Mouse (Mus musculus) heart, embryonic 14.5 days (tissue): ENCODE measurements at regions not wholly inside any gene's neighbourhood (a gene's known extent, or its start where the extent isn't known, plus 50 kb on each side); places are given as distances from the start of the nearest gene placed in this dataset.

Source experiments
- ATAC-seq: fragments of 200-750 bp; cut with Nextera tagmentation; 2 replicates; pipeline ENCODE4 v1.8.0; 2017; ENCODE audit warnings: low read depth, moderate TSS enrichment; ENCODE audit not compliant: insufficient number of reproducible peaks, insufficient read depth, low FRiP score
- H3K27ac ChIP-seq, 2 experiments: fragments of 200-500 bp in 1 of 2; fragments of 300-500 bp in 1 of 2; sonication (generic) in 1 of 2; replicated peaks in 1 of 2; 2 replicates each; pipeline ENCODE4 v1.5.1; 2012 to 2014; ENCODE audit warnings: low read depth in 2 of 2, low read length in 2 of 2, control low read depth in 1 of 2, mild to moderate bottlenecking in 1 of 2, mixed read lengths in 1 of 2; ENCODE audit not compliant: control insufficient read depth in 1 of 2, insufficient read depth in 1 of 2
- H3K27me3 ChIP-seq: fragments of 300-500 bp; sonication (generic); 2 replicates; pipeline ENCODE4 v1.6.1; 2014; ENCODE audit warnings: mild to moderate bottlenecking, low read length, control low read depth; ENCODE audit not compliant: control insufficient read depth, insufficient read depth
- H3K36me3 ChIP-seq: fragments of 300-500 bp; sonication (generic); 2 replicates; pipeline ENCODE4 v1.6.1; 2014; ENCODE audit warnings: mild to moderate bottlenecking, control low read depth, low read length, mixed read lengths; ENCODE audit not compliant: control insufficient read depth, insufficient read depth
- H3K4me1 ChIP-seq, 2 experiments: fragments of 200-500 bp in 1 of 2; fragments of 300-500 bp in 1 of 2; sonication (generic) in 1 of 2; 2 replicates each; pipeline ENCODE4 v1.6.1; 2012 to 2014; ENCODE audit warnings: low read length in 2 of 2, control low read depth in 1 of 2, mixed read lengths in 1 of 2; ENCODE audit not compliant: control insufficient read depth in 2 of 2, insufficient read depth in 2 of 2
- H3K4me2 ChIP-seq: fragments of 300-500 bp; sonication (generic); 2 replicates; pipeline ENCODE4 v1.6.1; 2014; ENCODE audit warnings: mild to moderate bottlenecking, low read length
- H3K4me3 ChIP-seq, 2 experiments: fragments of 200-500 bp in 1 of 2; fragments of 300-500 bp in 1 of 2; sonication (generic) in 1 of 2; 2 replicates each; pipeline ENCODE4 v1.5.1; 2012 to 2014; ENCODE audit warnings: low read length in 2 of 2, mild to moderate bottlenecking in 2 of 2, control low read depth in 1 of 2, low read depth in 1 of 2, moderate library complexity in 1 of 2; ENCODE audit not compliant: control insufficient read depth in 1 of 2, insufficient read depth in 1 of 2
- H3K9ac ChIP-seq: fragments of 300-500 bp; sonication (generic); 2 replicates; pipeline ENCODE4 v1.6.1; 2014; ENCODE audit warnings: mild to moderate bottlenecking, low read length
- H3K9me3 ChIP-seq: fragments of 300-500 bp; sonication (generic); 2 replicates; pipeline ENCODE4 v1.6.1; 2016; ENCODE audit warnings: low read length, control low read depth; ENCODE audit not compliant: control insufficient read depth
- WGBS: fragments of 180-500 bp; shearing (Covaris S2); extraction: QIAGEN DNeasy Blood & Tissue Kit; methylation state at CpG from one replicate; pipeline ENCODE4 v1.1.7; 2014; 5-methylcytosine and 5-hydroxymethylcytosine counted together

- Histone ChIP-seq H3K9me3 (no peaks in the 10 kb centered on the region), H3K4me2 (no peak overlapping the region), H3K4me3 (no peak overlapping the region), H3K9ac (no peak overlapping the region), H3K27me3 (no peaks in the 10 kb centered on the region), H3K27ac (no peak overlapping the region), H3K4me1 (no peaks in the 10 kb centered on the region), H3K36me3 (no peaks in the 10 kb centered on the region)
- ATAC-seq = no peak
- 17% methylated on average over 2 of the region's 2 CpGs for WGBS
These were observed 515.0 kb upstream of the Dsel start for GRCm38 (mm10) chr1:112379651-112380264.

- Histone ChIP-seq H3K4me2 (no peak overlapping the region), H3K4me1 (no peaks in the 10 kb centered on the region), H3K9ac (no peak overlapping the region), H3K27me3 (no peaks in the 10 kb centered on the region), H3K9me3 (no peaks in the 10 kb centered on the region), H3K4me3 (no peak overlapping the region), H3K27ac (no peak overlapping the region), H3K36me3 (no peaks in the 10 kb centered on the region)
- 7% methylated on average over 2 of the region's 2 CpGs for WGBS
- no peak for ATAC-seq
These were observed 513.9 kb upstream of the Dsel start for GRCm38 (mm10) chr1:112378660-112379059.

GRCm38 (mm10) chr1:112355816-112356215 lies 491.1 kb upstream of the Dsel start:
- Histone ChIP-seq H3K27me3 (no peaks in the 10 kb centered on the region), H3K27ac (no peak overlapping the region), H3K4me3 (no peak overlapping the region), H3K36me3 (no peaks in the 10 kb centered on the region), H3K4me2 (no peak overlapping the region), H3K9ac (no peak overlapping the region), H3K9me3 (no peaks in the 10 kb centered on the region), H3K4me1 (no peaks in the 10 kb centered on the region)
- WGBS = 83% methylated on average over 1 of the region's 1 CpGs
- no peak for ATAC-seq
